15 mouse cellular contexts compared by ENCODE assay signal in genomic region chr10:125346364-125346763, GRCm38 (mm10).
"Had no signal": no experiment of that assay in that cellular context is flagged by ENCODE, and none has a peak within 500 bp of the region (broad histone marks: within the 10 kb centered on the region; RNA-seq: fewer than 3 reads in every experiment).

No protein-coding gene starts in this region.

- H3K4me2 ChIP-seq: liver, embryonic 12.5 days; lung, embryonic 14.5 days; midbrain, embryonic 11.5 days; midbrain, embryonic 13.5 days; midbrain, embryonic 15.5 days; neural tube, embryonic 12.5 days had no signal

- H3K27ac ChIP-seq: liver, embryonic 12.5 days; liver, embryonic 14.5 days; midbrain, embryonic 13.5 days; midbrain, embryonic 15.5 days; neural tube, embryonic 12.5 days had no signal

- DNase-seq: lung, adult 18-20 months; lung, embryonic 14.5 days; lung, postnatal 10 days; lung, postnatal 4 days; right cerebral cortex, postnatal 14 days; thymus, adult 18-20 months; thymus, postnatal 14 days; thymus, postnatal 36 days had no signal

- H3K9ac ChIP-seq: liver, embryonic 12.5 days; liver, embryonic 14.5 days; lung, embryonic 14.5 days; midbrain, embryonic 13.5 days; midbrain, embryonic 15.5 days; neural tube, embryonic 12.5 days had no signal

- H3K4me1 ChIP-seq: liver, embryonic 12.5 days; megakaryocyte, embryonic 14.5 days; midbrain, embryonic 13.5 days; midbrain, embryonic 15.5 days; neural tube, embryonic 12.5 days had no signal

- H3K4me3 ChIP-seq: liver, embryonic 12.5 days; megakaryocyte, embryonic 14.5 days; midbrain, embryonic 13.5 days; midbrain, embryonic 15.5 days; neural tube, embryonic 12.5 days had no signal

- H3K9me3 ChIP-seq: liver, embryonic 12.5 days; midbrain, embryonic 13.5 days; midbrain, embryonic 15.5 days; neural tube, embryonic 12.5 days had no signal

- ATAC-seq: liver, embryonic 12.5 days; midbrain, embryonic 13.5 days; midbrain, embryonic 15.5 days had no signal

- H3K36me3 ChIP-seq: liver, embryonic 12.5 days; midbrain, embryonic 13.5 days; midbrain, embryonic 15.5 days; neural tube, embryonic 12.5 days had no signal

- H3K27me3 ChIP-seq: liver, embryonic 12.5 days; megakaryocyte, embryonic 14.5 days; midbrain, embryonic 13.5 days; midbrain, embryonic 15.5 days; neural tube, embryonic 12.5 days had no signal
